Mouse (Mus musculus) splenic B cell, adult 2 months (primary cell): ENCODE measurements around the gene Adcy10.

Experiments used
- DNase-seq: peaks from one replicate; pipeline ENCODE4 v3.0.0-alpha.2; 2011; ENCODE audit warnings: low read depth, low spot score
- H3K27me3 ChIP-seq: 2 replicates; pipeline ENCODE4 v1.6.1; 2012; ENCODE audit warnings: mild to moderate bottlenecking, low read length, moderate library complexity, mixed read lengths; ENCODE audit not compliant: control insufficient read depth, poor library complexity, insufficient read depth, severe bottlenecking
- H3K36me3 ChIP-seq: 2 replicates; pipeline ENCODE4 v1.6.1; 2012; ENCODE audit warnings: mild to moderate bottlenecking, low read length, moderate library complexity, mixed read lengths; ENCODE audit not compliant: control insufficient read depth, poor library complexity, insufficient read depth, severe bottlenecking

Gene Adcy10

GRCm38 (mm10) chr1:165579332-165579731, 94.3 kb downstream of the Adcy10 start:
- no peaks in the 10 kb centered on the region for H3K36me3 ChIP-seq
- DNase-seq = peak; percentile 60
- no peaks in the 10 kb centered on the region for H3K27me3 ChIP-seq

GRCm38 (mm10) chr1:165581255-165581654, 96.3 kb downstream of the Adcy10 start:
- no peak for DNase-seq
- Histone ChIP-seq H3K27me3 (peaks cover 2% of the 10 kb centered on the region; the same call in 1 of the 2 replicates), H3K36me3 (no peaks in the 10 kb centered on the region)

GRCm38 (mm10) chr1:165583529-165584184, 98.7 kb downstream of the Adcy10 start:
- DNase-seq = peak; percentile 89
- Histone ChIP-seq H3K27me3 (peaks cover 2% of the 10 kb centered on the region; the same call in 1 of the 2 replicates), H3K36me3 (no peaks in the 10 kb centered on the region)

- Histone ChIP-seq H3K27me3 (peaks cover 2% of the 10 kb centered on the region; the same call in 1 of the 2 replicates), H3K36me3 (no peaks in the 10 kb centered on the region)
- DNase-seq = no peak
These were observed 100.6 kb downstream of the Adcy10 start for GRCm38 (mm10) chr1:165585389-165586104.

GRCm38 (mm10) chr1:165586366-165586765, 101.4 kb downstream of the Adcy10 start:
- Histone ChIP-seq H3K36me3 (no peaks in the 10 kb centered on the region), H3K27me3 (peaks cover 2% of the 10 kb centered on the region; the same call in 1 of the 2 replicates)
- no peak for DNase-seq

GRCm38 (mm10) chr1:165587845-165588244, 102.9 kb downstream of the Adcy10 start:
- no peak for DNase-seq
- Histone ChIP-seq H3K36me3 (no peaks in the 10 kb centered on the region), H3K27me3 (peaks cover 2% of the 10 kb centered on the region; the same call in 1 of the 2 replicates)

GRCm38 (mm10) chr1:165589280-165590048, 104.5 kb downstream of the Adcy10 start:
- H3K36me3 ChIP-seq = no peaks in the 10 kb centered on the region
- peak; percentile 68 for DNase-seq
- peaks cover 2% of the 10 kb centered on the region; the same call in 1 of the 2 replicates for H3K27me3 ChIP-seq

- H3K36me3 ChIP-seq = no peaks in the 10 kb centered on the region
- DNase-seq = no peak
- H3K27me3 ChIP-seq = peaks cover 2% of the 10 kb centered on the region; the same call in 1 of the 2 replicates
These were observed 105.8 kb downstream of the Adcy10 start for GRCm38 (mm10) chr1:165590760-165591159.

- H3K27me3 ChIP-seq = no peaks in the 10 kb centered on the region
- DNase-seq = no peak
- no peaks in the 10 kb centered on the region for H3K36me3 ChIP-seq
These were observed 107.5 kb downstream of the Adcy10 start for GRCm38 (mm10) chr1:165592295-165593082.

- no peak for DNase-seq
- H3K27me3 ChIP-seq = no peaks in the 10 kb centered on the region
- H3K36me3 ChIP-seq = no peaks in the 10 kb centered on the region
These were observed 109.9 kb downstream of the Adcy10 start for GRCm38 (mm10) chr1:165594699-165595421.

GRCm38 (mm10) chr1:165601775-165602280, 116.8 kb downstream of the Adcy10 start:
- H3K27me3 ChIP-seq = no peaks in the 10 kb centered on the region
- DNase-seq = no peak
- H3K36me3 ChIP-seq = no peaks in the 10 kb centered on the region

- no peak for DNase-seq
- Histone ChIP-seq H3K27me3 (no peaks in the 10 kb centered on the region), H3K36me3 (no peaks in the 10 kb centered on the region)
These were observed 118.2 kb downstream of the Adcy10 start for GRCm38 (mm10) chr1:165603218-165603617.

GRCm38 (mm10) chr1:165604203-165604602, 119.2 kb downstream of the Adcy10 start:
- H3K36me3 ChIP-seq = no peaks in the 10 kb centered on the region
- no peaks in the 10 kb centered on the region for H3K27me3 ChIP-seq
- DNase-seq = no peak
